Mouse (Mus musculus) mouse trophoblast stem cell (cell line): ENCODE measurements around the gene Mrps16.

Experiments used
- in situ Hi-C, 2 experiments: fragments of 300-500 bp; cut with MseI, MboI; formaldehyde crosslinking; loops; 2 replicates in 1 of 2; 3 replicates in 1 of 2; pipeline ENCODE4 v1.15.1; 2025

Mrps16 gene

DNA sequence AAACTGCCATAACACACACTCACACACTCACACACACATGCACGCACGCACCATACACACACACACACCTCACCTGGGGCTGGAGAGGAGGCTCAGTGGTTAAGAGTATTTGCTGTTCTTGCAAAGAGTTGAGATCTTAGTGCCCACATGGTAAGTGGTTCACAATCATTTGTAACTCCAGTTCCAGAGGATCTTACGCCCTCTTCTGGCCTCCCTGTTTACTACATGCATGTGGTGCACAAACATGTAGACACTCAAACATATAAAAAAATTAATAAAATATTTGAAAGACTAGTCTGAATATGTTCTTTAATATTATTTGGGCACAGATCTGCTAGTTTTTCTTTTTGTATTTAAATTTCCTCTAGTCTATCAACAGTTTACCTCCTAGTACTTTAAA, 25.2 kb downstream of the Mrps16 start:
- in situ Hi-C loops = no loop called here

DNA sequence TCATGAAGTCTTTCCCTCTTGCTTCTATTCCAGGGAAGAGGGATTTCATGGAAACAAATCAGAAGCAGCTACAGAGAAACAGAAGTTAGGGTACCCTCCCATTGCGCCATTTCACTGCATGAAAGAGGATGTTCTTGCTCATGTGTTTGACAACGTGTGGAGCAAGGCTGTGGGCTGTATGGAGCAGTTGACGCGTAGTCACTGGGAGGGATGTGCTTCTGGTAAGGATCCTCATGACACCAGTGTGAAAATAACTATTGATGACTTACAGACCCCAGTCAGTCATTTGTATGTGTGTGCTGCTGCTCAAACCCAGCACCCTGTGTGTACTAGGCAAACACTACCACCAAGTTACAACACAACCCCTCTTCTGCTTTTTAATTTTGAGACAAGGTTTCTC, 30.2 kb downstream of the Mrps16 start:
- in situ Hi-C loops = no loop called here

DNA sequence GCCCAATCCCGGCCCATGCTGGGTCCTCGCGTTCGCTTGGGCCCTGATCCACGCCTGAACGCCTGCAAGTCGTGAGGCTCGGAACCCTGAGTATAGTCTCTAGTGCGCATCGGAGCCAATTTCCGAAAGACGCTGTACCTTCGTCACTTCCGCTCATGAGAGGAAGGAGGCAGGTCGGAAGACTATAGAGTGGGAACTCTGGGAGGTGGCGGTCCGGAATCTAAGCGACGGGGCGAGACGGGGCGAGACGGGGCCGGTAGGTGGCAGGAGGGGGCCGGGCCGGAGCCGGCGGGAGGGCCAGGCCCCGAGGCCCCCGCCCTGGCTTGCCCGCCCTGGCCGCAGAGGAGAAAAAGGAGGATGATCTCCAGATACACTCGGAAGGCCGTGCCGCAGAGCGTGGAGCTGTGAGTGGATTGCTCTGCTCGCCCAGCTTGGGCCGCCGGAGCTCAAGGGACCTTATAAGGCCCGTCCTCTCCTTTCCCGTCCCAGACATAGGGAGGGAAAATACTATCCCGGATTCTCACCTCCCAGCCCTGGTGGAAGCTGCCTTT, 45.4 kb downstream of the Mrps16 start, which contains the start of the genes Ecd and Fam149b:
TSS of gene Ecd (minus strand) at position 131 of the 551 bp plus-strand sequence.
TSS of gene Fam149b (plus strand) at position 172 of the 551 bp plus-strand sequence.
- in situ Hi-C loops = no loop called here

DNA sequence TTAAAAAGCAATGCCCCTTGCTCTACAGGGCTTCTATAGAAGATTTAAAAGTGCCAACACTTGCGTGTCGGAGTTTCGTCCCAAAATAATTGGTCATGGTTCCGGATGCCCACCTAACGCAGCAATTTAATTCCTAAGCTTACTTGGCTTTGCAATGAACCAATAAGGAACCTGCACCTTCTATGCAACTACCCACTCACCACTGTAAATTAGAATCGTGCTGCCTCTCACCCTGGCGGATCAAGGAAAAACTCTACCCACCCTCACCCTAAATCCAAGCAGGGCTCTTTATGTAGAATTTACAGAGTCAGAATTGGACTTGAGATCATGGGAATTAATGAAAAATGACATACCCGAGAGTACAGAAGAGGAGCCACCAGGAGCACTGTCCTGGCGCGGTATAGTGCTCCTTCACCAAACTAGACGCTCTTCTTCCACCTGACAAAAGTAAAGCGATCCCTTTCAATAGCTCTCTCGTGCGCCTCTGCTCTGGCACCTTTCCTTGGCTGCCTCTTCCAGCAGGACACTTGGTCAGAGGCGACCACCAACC, 45.9 kb downstream of the Mrps16 start:
- in situ Hi-C loops = no loop called here

DNA sequence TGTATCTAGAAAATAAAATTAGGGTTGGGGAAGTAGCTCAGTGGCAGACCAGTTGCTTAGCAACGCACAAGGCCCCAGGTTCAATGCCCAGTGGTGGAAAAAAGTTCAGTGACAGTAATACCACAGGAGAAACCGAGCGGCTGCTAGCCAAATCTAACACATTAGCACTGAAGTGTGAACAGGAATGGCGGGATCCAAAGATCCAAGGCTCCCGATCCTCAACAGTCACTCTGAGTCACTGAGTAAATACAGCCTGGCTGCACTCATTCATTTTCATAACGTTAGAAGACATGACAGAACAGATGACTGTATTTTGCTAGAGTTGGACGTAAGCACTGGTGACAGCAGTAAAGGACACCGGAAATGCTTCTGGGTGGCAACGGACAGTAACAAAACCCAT, 47.5 kb downstream of the Mrps16 start:
- in situ Hi-C loops = no loop called here

DNA sequence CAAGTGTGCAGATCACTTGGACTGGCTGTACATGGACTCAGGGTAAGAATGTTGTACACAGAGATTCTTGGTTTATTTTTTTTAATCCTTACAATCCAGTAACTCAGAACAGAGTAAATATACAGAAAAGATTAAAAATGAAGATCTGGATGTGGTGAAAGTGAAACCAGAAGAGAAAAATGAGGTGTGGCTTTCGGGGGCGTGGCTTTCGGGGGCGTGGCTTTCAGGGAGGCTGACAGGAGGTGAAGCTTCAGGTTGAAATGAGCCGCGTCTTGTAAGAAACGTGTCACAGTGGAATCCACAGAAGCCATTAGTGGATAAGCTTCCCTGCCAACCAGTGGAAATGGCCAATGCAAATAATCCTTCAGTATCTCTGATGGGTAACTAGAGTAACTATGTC, 52.6 kb downstream of the Mrps16 start:
- in situ Hi-C loops = no loop called here

DNA sequence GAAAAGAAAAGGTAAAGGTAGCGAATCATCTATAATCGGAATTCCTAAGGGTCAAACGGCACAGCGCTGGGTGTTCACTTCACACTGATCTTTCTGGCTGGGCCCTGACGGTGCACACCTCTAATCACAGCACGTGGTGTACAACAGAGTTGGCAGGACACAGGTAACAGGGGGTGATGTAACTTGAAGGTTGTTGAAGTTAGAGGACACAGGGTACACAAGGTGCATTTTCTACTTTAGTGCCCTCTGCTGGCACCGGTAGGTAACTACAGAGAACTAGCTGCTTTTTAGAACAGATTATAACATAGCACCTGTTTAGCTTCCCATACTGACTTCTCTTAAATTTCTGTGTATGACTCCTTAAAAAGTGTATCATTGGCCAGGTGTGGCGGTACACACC, 53.3 kb downstream of the Mrps16 start:
- in situ Hi-C loops = no loop called here

DNA sequence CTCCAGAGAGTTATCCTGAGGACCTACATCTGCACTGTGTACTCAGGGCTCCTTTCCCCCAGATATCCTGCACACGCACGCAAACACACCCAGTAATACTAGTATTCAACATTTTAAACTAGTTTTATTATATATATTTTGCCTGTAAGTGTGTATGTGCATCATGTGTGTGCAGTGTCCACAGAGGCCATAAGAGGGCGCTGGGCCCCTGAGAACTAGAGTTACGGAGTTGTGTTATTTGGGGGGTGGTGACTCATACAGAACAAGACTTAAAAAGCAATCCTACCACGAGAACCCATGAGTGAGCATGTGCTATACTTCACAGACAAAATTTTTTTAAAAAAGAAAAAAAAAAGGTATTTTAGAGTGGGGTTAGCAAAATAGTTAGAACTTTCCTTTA, 54.0 kb downstream of the Mrps16 start:
- in situ Hi-C loops = no loop called here
